Mouse (Mus musculus) testis, adult 2 months (tissue): ENCODE results near the gene Rapgef2.
"Not testable (repeated sequence)": the region's sequence is repeated elsewhere in the genome, so short reads cannot be mapped to it uniquely, and the experiment has no call there.

Experiments used
- CTCF ChIP-seq: fragments of 200-500 bp; IDR thresholded peaks from 2 replicates; pipeline ENCODE4 v1.5.1; 2012; ENCODE audit warnings: low read depth, mild to moderate bottlenecking, inconsistent platforms, low read length, moderate library complexity; ENCODE audit not compliant: control insufficient read depth, insufficient read depth, insufficient replicate concordance
- POLR2A ChIP-seq: fragments of 200-500 bp; IDR thresholded peaks from 2 replicates; pipeline ENCODE4 v1.6.1; 2012; ENCODE audit warnings: low read depth, mild to moderate bottlenecking, inconsistent platforms, low read length, moderate library complexity; ENCODE audit not compliant: control insufficient read depth

DNA sequence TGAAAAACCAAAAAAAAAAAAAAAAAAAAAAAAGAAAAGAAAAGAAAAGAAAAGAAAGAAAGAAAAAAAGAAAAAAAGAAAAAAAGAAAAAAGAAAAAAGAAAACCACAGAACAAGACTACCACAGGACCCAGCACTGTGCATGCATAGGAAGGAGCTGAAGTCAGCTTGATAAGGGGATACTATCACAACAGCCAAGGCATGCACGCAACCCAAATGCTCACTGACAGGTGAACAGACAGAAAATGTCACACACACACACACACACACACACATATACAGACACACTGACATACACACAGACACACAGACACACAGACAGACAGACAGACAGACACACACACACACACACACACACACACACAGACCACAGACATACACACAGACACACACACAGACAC is 59.5 kb downstream of the Rapgef2 start:
- TF ChIP-seq POLR2A, CTCF: not testable (repeated sequence)
